Mouse (Mus musculus) intestine, embryonic 14.5 days (tissue): Measurements from ENCODE around the gene Slc22a3. TPM values are rescaled to one million over a fixed set of nuclear protein-coding genes. Genes with fewer than 3 reads are reported as not detected.

ENCODE experiments used
- ATAC-seq: fragments of 200-750 bp; cut with Nextera tagmentation; replicated peaks from 2 replicates; pipeline ENCODE4 v1.8.0; 2017; ENCODE audit warnings: low read depth, moderate number of reproducible peaks, moderate TSS enrichment, moderate library complexity; ENCODE audit not compliant: low FRiP score, low TSS enrichment
- DNase-seq: peaks from one replicate; pipeline ENCODE4 v3.0.0-alpha.2; 2018; ENCODE audit warnings: low spot score
- H3K27ac ChIP-seq: fragments of 300-500 bp; sonication (generic); 2 replicates; pipeline ENCODE4 v1.5.1; 2014; ENCODE audit warnings: low read depth, mild to moderate bottlenecking, control low read depth
- H3K27me3 ChIP-seq: fragments of 300-500 bp; sonication (generic); replicated peaks from 2 replicates; pipeline ENCODE4 v1.6.1; 2014; ENCODE audit warnings: low read length, control low read depth; ENCODE audit not compliant: control insufficient read depth, insufficient read depth
- H3K36me3 ChIP-seq: fragments of 300-500 bp; sonication (generic); 2 replicates; pipeline ENCODE4 v1.6.1; 2014; ENCODE audit warnings: low read length, control low read depth; ENCODE audit not compliant: control insufficient read depth, insufficient read depth
- H3K4me1 ChIP-seq: fragments of 300-500 bp; sonication (generic); replicated peaks from 2 replicates; pipeline ENCODE4 v1.6.1; 2014; ENCODE audit warnings: low read length, control low read depth, mixed read lengths; ENCODE audit not compliant: control insufficient read depth, insufficient read depth
- H3K4me2 ChIP-seq: fragments of 300-500 bp; sonication (generic); 2 replicates; pipeline ENCODE4 v1.6.1; 2014; ENCODE audit warnings: low read length
- H3K4me3 ChIP-seq: fragments of 300-500 bp; sonication (generic); 2 replicates; pipeline ENCODE4 v1.5.1; 2014; ENCODE audit warnings: low read depth, low read length, control low read depth, mixed read lengths
- H3K9ac ChIP-seq: fragments of 300-500 bp; sonication (generic); 2 replicates; pipeline ENCODE4 v1.6.1; 2014; ENCODE audit warnings: mild to moderate bottlenecking, low read length
- H3K9me3 ChIP-seq: fragments of 300-500 bp; sonication (generic); 2 replicates; pipeline ENCODE4 v1.6.1; 2016; ENCODE audit warnings: low read length, control low read depth; ENCODE audit not compliant: control insufficient read depth
- WGBS: fragments of 180-500 bp; shearing (Covaris S2); extraction: QIAGEN DNeasy Blood & Tissue Kit; methylation state at CpG from one replicate; pipeline ENCODE4 v1.1.7; 2014; 5-methylcytosine and 5-hydroxymethylcytosine counted together
- polyA plus RNA-seq: library from polyadenylated mRNA; unstranded; fragments of >200 nt; fragmentation: Nextera tagmentation; extraction: Ambion mirVana; gene quantifications from 2 replicates; pipeline ENCODE4 v1.2.1, GENCODE M21; 2014

Gene Slc22a3
- polyA plus RNA-seq, 1 experiment from 2014 or later, result 0.39 TPM

DNA sequence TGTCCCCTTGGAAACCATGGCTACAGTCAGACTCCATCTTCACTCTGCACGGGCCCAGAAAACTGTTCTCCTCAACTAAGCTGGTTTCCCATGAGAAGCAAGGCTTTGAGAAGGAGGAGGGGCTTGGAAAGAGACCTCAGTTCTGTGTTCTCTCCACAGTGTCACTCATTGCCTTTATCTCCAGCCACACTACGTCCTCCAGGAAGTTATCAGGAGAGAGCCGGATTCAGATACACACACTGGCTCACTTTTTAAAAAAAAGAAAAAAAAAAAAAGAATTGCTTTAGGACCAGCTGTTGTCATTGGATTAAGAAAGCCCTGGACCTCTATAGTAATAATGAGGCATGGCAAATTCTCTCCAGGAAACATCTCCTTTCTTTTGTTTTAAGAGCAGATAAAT is 80.3 kb downstream of the Slc22a3 start:
- WGBS, result 31% methylated on average over 3 of the region's 3 CpGs
- no peak for DNase-seq
- Histone ChIP-seq H3K27me3 (no peaks in the 10 kb centered on the region), H3K27ac (no peak overlapping the region), H3K9ac (no peak overlapping the region), H3K4me2 (no peak overlapping the region), H3K9me3 (no peaks in the 10 kb centered on the region), H3K36me3 (no peaks in the 10 kb centered on the region), H3K4me1 (no peaks in the 10 kb centered on the region; the same call in 1 of the 2 replicates), H3K4me3 (no peak overlapping the region)
- no peak for ATAC-seq

DNA sequence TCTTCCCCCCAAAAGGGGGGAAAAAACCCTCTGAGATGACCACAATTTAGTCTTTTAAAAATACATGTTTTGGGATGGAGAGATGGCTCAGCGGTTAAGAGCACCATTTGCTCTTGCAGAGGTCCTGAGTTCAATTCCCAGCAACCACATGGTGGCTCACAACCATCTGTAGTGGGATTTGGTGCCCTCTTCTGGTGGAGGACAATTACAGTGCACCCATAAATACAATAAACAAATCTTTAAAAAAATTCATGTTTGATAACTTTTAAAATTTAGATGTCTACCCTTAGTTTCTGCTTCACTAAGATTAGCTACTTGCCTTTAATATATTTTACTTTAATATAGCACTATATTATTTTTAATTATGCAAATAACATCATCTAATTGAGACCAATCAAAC is 85.4 kb downstream of the Slc22a3 start:
- no peak overlapping the region for H3K9ac ChIP-seq
- no peaks in the 10 kb centered on the region for H3K4me1 ChIP-seq
- H3K36me3 ChIP-seq, result no peaks in the 10 kb centered on the region
- no peaks in the 10 kb centered on the region for H3K27me3 ChIP-seq
- no peak overlapping the region for H3K4me3 ChIP-seq
- ATAC-seq, result no peak
- no peak overlapping the region for H3K27ac ChIP-seq
- H3K9me3 ChIP-seq, result no peaks in the 10 kb centered on the region
- no peak for DNase-seq
- no peak overlapping the region for H3K4me2 ChIP-seq
- 88% methylated on average over 1 of the region's 1 CpGs for WGBS

GRCm38 (mm10) chr17:12420886-12421574 is 86.5 kb downstream of the Slc22a3 start:
- no peaks in the 10 kb centered on the region for H3K9me3 ChIP-seq
- no peaks in the 10 kb centered on the region for H3K27me3 ChIP-seq
- no peak overlapping the region for H3K4me3 ChIP-seq
- no peaks in the 10 kb centered on the region for H3K36me3 ChIP-seq
- no peak overlapping the region for H3K4me2 ChIP-seq
- H3K9ac ChIP-seq, result no peak overlapping the region
- DNase-seq (no peak), ATAC-seq (no peak)
- H3K4me1 ChIP-seq, result peaks cover 1% of the 10 kb centered on the region; the same call in 1 of the 2 replicates
- 55% methylated on average over 16 of the region's 16 CpGs for WGBS
- no peak overlapping the region for H3K27ac ChIP-seq

GRCm38 (mm10) chr17:12419491-12420079 is 87.9 kb downstream of the Slc22a3 start:
- ATAC-seq (no peak), DNase-seq (no peak)
- H3K27me3 ChIP-seq, result no peaks in the 10 kb centered on the region
- WGBS, result 67% methylated on average over 19 of the region's 19 CpGs
- H3K4me1 ChIP-seq, result peaks cover 13% of the 10 kb centered on the region; the same call in 1 of the 2 replicates
- H3K4me3 ChIP-seq, result no peak overlapping the region
- no peaks in the 10 kb centered on the region for H3K36me3 ChIP-seq
- H3K9ac ChIP-seq, result no peak overlapping the region
- no peak overlapping the region for H3K27ac ChIP-seq
- no peak overlapping the region for H3K4me2 ChIP-seq
- no peaks in the 10 kb centered on the region for H3K9me3 ChIP-seq

DNA sequence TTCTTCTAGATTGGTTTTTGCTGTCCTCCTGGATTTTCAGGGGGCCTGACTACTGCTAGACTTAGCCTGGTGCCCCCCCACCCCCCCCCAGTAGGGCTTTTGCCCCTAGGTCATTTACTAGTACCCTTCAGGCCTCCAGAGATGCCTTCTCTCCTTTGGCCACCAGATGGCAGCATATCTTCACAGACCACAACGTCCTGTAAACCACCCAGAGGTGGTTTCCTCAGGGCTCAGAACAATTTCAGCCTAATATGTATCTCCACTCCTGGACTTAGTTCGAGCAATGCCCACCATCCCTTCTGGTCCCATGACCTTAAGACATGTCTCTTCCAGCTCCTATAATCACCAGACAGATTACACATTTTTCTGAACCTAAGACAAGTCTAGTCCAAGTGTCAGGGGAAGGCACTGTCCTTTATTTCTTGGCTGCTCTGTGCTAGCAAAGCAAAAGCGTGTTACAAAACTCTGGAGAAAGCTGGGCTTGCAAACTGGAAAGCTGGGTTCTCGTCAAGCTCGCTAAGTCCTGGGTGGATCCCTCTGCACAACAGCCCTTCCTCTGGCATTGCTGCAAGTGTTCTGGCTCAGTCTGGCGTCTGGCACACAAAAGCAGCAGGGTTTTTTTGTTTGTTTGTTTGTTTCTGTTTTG is 91.1 kb downstream of the Slc22a3 start:
- no peak overlapping the region for H3K4me3 ChIP-seq
- no peaks in the 10 kb centered on the region for H3K27me3 ChIP-seq
- no peak overlapping the region; the same call in 1 of the 2 replicates for H3K27ac ChIP-seq
- H3K4me2 ChIP-seq, result no peak overlapping the region
- no peaks in the 10 kb centered on the region for H3K36me3 ChIP-seq
- 43% methylated on average over 6 of the region's 6 CpGs for WGBS
- DNase-seq, result peak; percentile 96
- H3K9ac ChIP-seq, result no peak overlapping the region
- no peaks in the 10 kb centered on the region for H3K9me3 ChIP-seq
- peaks cover 19% of the 10 kb centered on the region; the same call in 1 of the 2 replicates for H3K4me1 ChIP-seq
- 0 out of 2 replicates have a peak, but pooled peaks have one; percentile 13 for ATAC-seq

DNA sequence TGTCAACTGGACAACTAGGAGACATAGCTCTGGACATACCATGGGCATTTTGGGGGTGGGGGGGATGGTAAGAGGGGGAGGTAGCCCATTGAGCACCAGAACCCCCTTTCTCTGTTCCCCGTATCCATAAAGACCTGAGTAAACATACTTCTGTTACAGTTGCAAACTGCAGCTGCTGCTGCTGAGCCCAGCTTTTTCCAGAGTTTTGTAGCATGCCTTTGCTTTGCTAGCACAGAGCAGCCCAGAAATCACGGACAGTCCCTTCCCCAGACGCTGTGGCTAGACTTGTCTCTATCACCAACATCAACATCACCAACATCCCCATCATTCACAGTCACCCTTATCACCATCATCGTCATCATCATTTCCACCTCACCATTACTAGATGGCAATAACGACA is 91.8 kb downstream of the Slc22a3 start:
- Histone ChIP-seq H3K27ac (peak overlapping the region; percentile 27; the same call in 1 of the 2 replicates), H3K4me2 (no peak overlapping the region), H3K4me3 (no peak overlapping the region), H3K36me3 (no peaks in the 10 kb centered on the region), H3K4me1 (peaks cover 19% of the 10 kb centered on the region; the same call in 1 of the 2 replicates), H3K9me3 (no peaks in the 10 kb centered on the region), H3K27me3 (no peaks in the 10 kb centered on the region), H3K9ac (no peak overlapping the region)
- DNase-seq, result no peak
- 56% methylated on average over 5 of the region's 5 CpGs for WGBS
- no peak; the same call in 1 of the 2 replicates for ATAC-seq

- Histone ChIP-seq H3K27me3 (no peaks in the 10 kb centered on the region), H3K36me3 (no peaks in the 10 kb centered on the region), H3K4me2 (no peak overlapping the region), H3K9me3 (no peaks in the 10 kb centered on the region), H3K4me3 (no peak overlapping the region), H3K9ac (no peak overlapping the region), H3K4me1 (peaks cover 19% of the 10 kb centered on the region; the same call in 1 of the 2 replicates), H3K27ac (0 out of 2 replicates have a peak overlapping the region, but pooled peaks have one; percentile 27)
- DNase-seq (no peak), ATAC-seq (no peak; the same call in 1 of the 2 replicates)
- WGBS, result 41% methylated on average over 15 of the region's 15 CpGs
These were observed 92.3 kb downstream of the Slc22a3 start for GRCm38 (mm10) chr17:12415031-12415735.

DNA sequence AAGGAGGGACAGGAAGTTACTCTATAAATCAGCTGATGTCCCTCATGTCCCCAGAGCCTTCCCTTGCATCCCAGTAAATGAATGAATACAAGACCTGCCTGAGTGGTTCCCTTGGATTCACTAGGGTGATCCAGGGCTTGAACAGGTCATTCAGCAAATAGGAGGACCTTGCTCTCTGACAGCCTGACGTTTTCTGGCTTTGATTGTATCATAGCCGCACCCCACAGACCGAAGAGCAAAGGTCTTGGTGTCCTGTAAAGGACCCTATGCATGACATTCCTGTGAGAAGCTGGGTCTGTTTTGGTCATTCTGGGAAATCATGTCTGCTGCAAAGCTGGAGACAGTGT is 94.6 kb downstream of the Slc22a3 start:
- DNase-seq (no peak), ATAC-seq (no peak)
- Histone ChIP-seq H3K9me3 (no peaks in the 10 kb centered on the region), H3K27me3 (no peaks in the 10 kb centered on the region), H3K27ac (no peak overlapping the region), H3K4me1 (peaks cover 19% of the 10 kb centered on the region; the same call in 1 of the 2 replicates), H3K4me3 (no peak overlapping the region), H3K9ac (no peak overlapping the region), H3K36me3 (no peaks in the 10 kb centered on the region), H3K4me2 (no peak overlapping the region)
- WGBS, result 70% methylated on average over 3 of the region's 3 CpGs
